Mouse (Mus musculus) liver, embryonic 14.5 days (tissue): ENCODE results near the gene Ntrk1. TPM values are rescaled to one million over a fixed set of nuclear protein-coding genes. Genes with fewer than 3 reads are reported as not detected.

ENCODE experiments used
- ATAC-seq: fragments of 200-750 bp; cut with Nextera tagmentation; 2 replicates; pipeline ENCODE4 v1.8.0; 2017; ENCODE audit warnings: moderate number of reproducible peaks, mild to moderate bottlenecking, moderate library complexity; ENCODE audit not compliant: insufficient read depth
- DNase-seq, 3 experiments: peaks; one replicate each; pipeline ENCODE4 v3.0.0-alpha.2; 2012 to 2013; ENCODE audit warnings: low read depth in 3 of 3, low spot score in 3 of 3
- H3K27ac ChIP-seq: fragments of 300-500 bp; sonication (generic); 2 replicates; pipeline ENCODE4 v1.5.1; 2014; ENCODE audit warnings: moderate library complexity, mild to moderate bottlenecking, control low read depth, inconsistent platforms
- H3K27me3 ChIP-seq: fragments of 300-500 bp; sonication (generic); 2 replicates; pipeline ENCODE4 v1.6.1; 2014; ENCODE audit warnings: mild to moderate bottlenecking, low read length, moderate library complexity; ENCODE audit not compliant: control insufficient read depth, insufficient read depth
- H3K36me3 ChIP-seq: fragments of 300-500 bp; sonication (generic); replicated peaks from 2 replicates; pipeline ENCODE4 v1.6.1; 2014; ENCODE audit warnings: low read depth; ENCODE audit not compliant: control insufficient read depth, insufficient read depth
- H3K4me1 ChIP-seq, 2 experiments: fragments of 200-500 bp in 1 of 2; fragments of 300-500 bp in 1 of 2; sonication (generic) in 1 of 2; replicated peaks; 2 replicates each; pipeline ENCODE4 v1.6.1; 2012 to 2014; ENCODE audit warnings: antibody characterized with exemption in 1 of 2, inconsistent platforms in 1 of 2, low read length in 1 of 2; ENCODE audit not compliant: control insufficient read depth in 2 of 2, insufficient read depth in 2 of 2
- H3K4me2 ChIP-seq: fragments of 300-500 bp; sonication (generic); 2 replicates; pipeline ENCODE4 v1.6.1; 2014; ENCODE audit warnings: low read depth, mild to moderate bottlenecking, control low read depth, moderate library complexity
- H3K4me3 ChIP-seq, 2 experiments: fragments of 200-500 bp in 1 of 2; fragments of 300-500 bp in 1 of 2; sonication (generic) in 1 of 2; 2 replicates each; pipeline ENCODE4 v1.5.1; 2012 to 2014; ENCODE audit warnings: low read depth in 2 of 2, low read length in 2 of 2, mild to moderate bottlenecking in 2 of 2, control low read depth in 1 of 2, inconsistent platforms in 1 of 2, moderate library complexity in 1 of 2; ENCODE audit not compliant: insufficient read depth in 1 of 2
- H3K9ac ChIP-seq: fragments of 300-500 bp; sonication (generic); replicated peaks from 2 replicates; pipeline ENCODE4 v1.6.1; 2014; ENCODE audit warnings: mild to moderate bottlenecking, control low read depth, moderate library complexity
- H3K9me3 ChIP-seq: fragments of 300-500 bp; sonication (generic); 2 replicates; pipeline ENCODE4 v1.6.1; 2016; ENCODE audit warnings: low read length, mixed read lengths; ENCODE audit not compliant: control insufficient read depth
- CTCF ChIP-seq: IDR thresholded peaks from 2 replicates; pipeline ENCODE4 v1.5.1; 2016; ENCODE audit warnings: antibody characterized with exemption, low read depth, control low read depth
- EP300 ChIP-seq: IDR thresholded peaks from 2 replicates; pipeline ENCODE4 v1.6.1; 2016; ENCODE audit warnings: antibody characterized with exemption, low read depth
- WGBS: fragments of 180-500 bp; shearing (Covaris S2); extraction: QIAGEN DNeasy Blood & Tissue Kit; methylation state at CpG from one replicate; pipeline ENCODE4 v1.1.7; 2014; ENCODE audit not compliant: insufficient replicate concordance; 5-methylcytosine and 5-hydroxymethylcytosine counted together
- polyA plus RNA-seq, 2 experiments: library from polyadenylated mRNA; depleted of rRNA in 1 of 2; stranded (reverse) in 1 of 2; unstranded in 1 of 2; fragments of >200 nt; fragmentation: Nextera tagmentation in 1 of 2; extraction: Ambion mirVana in 1 of 2; gene quantifications; 2 replicates each; pipeline versions ENCODE4 v1.2.1 to v1.2.3; 2012 to 2014

Ntrk1 gene
- polyA plus RNA-seq, 2 experiments: 0.04 to 0.08 TPM

DNA sequence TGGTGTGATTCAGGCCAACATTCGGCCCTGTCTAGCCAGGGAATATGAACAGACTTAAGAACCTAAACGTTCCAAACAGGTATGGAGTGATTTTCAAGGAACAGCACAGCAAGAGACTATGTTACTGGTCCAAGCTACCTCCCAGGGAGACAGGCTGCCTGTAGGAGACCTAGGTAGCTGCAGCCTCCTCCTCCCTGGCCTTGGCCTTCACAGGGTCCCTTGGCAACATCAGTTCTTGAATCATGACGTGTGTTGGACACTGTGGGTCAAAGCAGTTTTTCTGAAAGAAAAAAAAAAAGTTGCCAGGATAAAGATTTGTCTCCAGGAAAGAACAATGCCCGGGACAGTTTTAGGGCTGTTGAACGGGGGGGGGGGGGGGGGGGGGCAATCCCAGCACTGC is 56.1 kb downstream of the Ntrk1 start:
- Histone ChIP-seq H3K36me3 (no peaks in the 10 kb centered on the region), H3K9ac (no peak overlapping the region), H3K27ac (no peak overlapping the region), H3K9me3 (no peaks in the 10 kb centered on the region), H3K4me3 (no peak overlapping the region), H3K27me3 (no peaks in the 10 kb centered on the region), H3K4me1 (no peaks in the 10 kb centered on the region), H3K4me2 (no peak overlapping the region)
- DNase-seq (no peak), ATAC-seq (no peak)
- TF ChIP-seq EP300 (no peak), CTCF (no peak)
- 37% methylated on average over 5 of the region's 5 CpGs for WGBS

DNA sequence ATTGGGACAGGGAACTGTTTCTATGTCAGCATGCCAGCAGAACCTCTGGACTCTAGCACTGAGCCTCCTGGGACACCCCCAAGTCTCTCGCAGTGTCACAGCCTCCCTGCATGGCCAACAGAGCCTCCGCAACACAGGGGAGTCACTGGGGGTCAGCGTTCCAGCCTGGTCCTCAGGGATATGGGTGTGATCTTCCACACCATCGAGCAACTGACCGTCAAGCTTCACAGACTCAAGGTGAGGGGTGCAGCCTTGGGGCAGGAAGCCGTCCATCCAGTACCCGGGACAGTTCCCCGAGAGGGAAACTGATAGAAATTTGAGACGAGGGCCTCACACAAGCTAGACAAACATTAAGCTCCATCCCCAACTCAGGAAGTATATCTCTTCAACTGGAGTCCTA is 59.6 kb downstream of the Ntrk1 start:
- WGBS: 68% methylated on average over 9 of the region's 9 CpGs
- Histone ChIP-seq H3K36me3 (no peaks in the 10 kb centered on the region), H3K9me3 (no peaks in the 10 kb centered on the region), H3K4me1 (no peaks in the 10 kb centered on the region), H3K27ac (no peak overlapping the region), H3K4me3 (no peak overlapping the region), H3K9ac (no peak overlapping the region), H3K4me2 (no peak overlapping the region), H3K27me3 (no peaks in the 10 kb centered on the region)
- DNase-seq: no peak
- TF ChIP-seq EP300: no peak
- no peak for ATAC-seq

- Histone ChIP-seq H3K27ac (no peak overlapping the region), H3K27me3 (no peaks in the 10 kb centered on the region), H3K4me2 (no peak overlapping the region), H3K9ac (no peak overlapping the region), H3K4me3 (no peak overlapping the region), H3K4me1 (no peaks in the 10 kb centered on the region), H3K9me3 (no peaks in the 10 kb centered on the region), H3K36me3 (no peaks in the 10 kb centered on the region)
- no peak for DNase-seq
- ATAC-seq: no peak
- TF ChIP-seq CTCF: no peak
- TF ChIP-seq EP300: no peak
- 65% methylated on average over 11 of the region's 11 CpGs for WGBS
These were observed 60.8 kb downstream of the Ntrk1 start for GRCm38 (mm10) chr3:87733984-87734761.

- TF ChIP-seq EP300 (no peak), CTCF (no peak)
- ATAC-seq (no peak), DNase-seq (no peak)
- Histone ChIP-seq H3K9ac (no peak overlapping the region), H3K27me3 (no peaks in the 10 kb centered on the region), H3K36me3 (no peaks in the 10 kb centered on the region), H3K4me3 (no peak overlapping the region), H3K9me3 (no peaks in the 10 kb centered on the region), H3K4me2 (no peak overlapping the region), H3K27ac (no peak overlapping the region), H3K4me1 (no peaks in the 10 kb centered on the region)
- 48% methylated on average over 4 of the region's 4 CpGs for WGBS
These were observed 61.9 kb downstream of the Ntrk1 start for GRCm38 (mm10) chr3:87733098-87733497.

DNA sequence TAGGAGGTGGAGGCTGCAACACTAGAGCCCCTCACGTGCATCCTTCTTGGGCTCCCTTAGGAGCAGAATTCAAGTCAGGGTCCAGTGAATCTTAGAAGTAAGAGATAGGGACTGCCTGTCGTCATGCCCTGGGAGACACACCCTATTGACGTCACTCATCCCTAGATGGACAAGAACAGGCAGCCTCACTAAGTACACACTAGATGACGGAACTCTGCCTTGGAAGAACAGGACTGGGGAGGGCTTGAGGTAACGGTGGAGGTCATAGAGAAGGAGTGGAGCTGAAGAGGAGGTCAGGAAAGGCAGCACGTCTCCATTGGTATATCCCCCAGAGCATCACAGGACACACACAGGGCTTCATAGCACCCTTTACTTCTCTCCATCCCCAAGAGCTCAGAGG is 66.3 kb downstream of the Ntrk1 start:
- no peak overlapping the region for H3K4me3 ChIP-seq
- no peak overlapping the region for H3K27ac ChIP-seq
- H3K9me3 ChIP-seq: no peaks in the 10 kb centered on the region
- no peaks in the 10 kb centered on the region for H3K27me3 ChIP-seq
- H3K4me2 ChIP-seq: no peak overlapping the region
- no peaks in the 10 kb centered on the region for H3K36me3 ChIP-seq
- DNase-seq (no peak), ATAC-seq (no peak)
- no peaks in the 10 kb centered on the region for H3K4me1 ChIP-seq
- TF ChIP-seq CTCF: no peak
- no peak for TF ChIP-seq EP300
- H3K9ac ChIP-seq: no peak overlapping the region
- WGBS: 62% methylated on average over 6 of the region's 6 CpGs

Other genes starting within 250 kb of the Ntrk1 start
- 2.7 and 3.0 TPM in 2 replicates for gene Arhgef11, start 177.6 kb downstream of the Ntrk1 start, polyA plus RNA-seq (2012; rRNA removed)
- 2.2 TPM in 2 replicates for gene Arhgef11, start 177.6 kb downstream of the Ntrk1 start, polyA plus RNA-seq (2014; fragmentation: Nextera tagmentation; extraction: Ambion mirVana)
- 0.08 and 0.09 TPM in 2 replicates for gene Lrrc71, start 46.5 kb downstream of the Ntrk1 start, polyA plus RNA-seq (2012; rRNA removed)
- gene Lrrc71, start 46.5 kb downstream of the Ntrk1 start, polyA plus RNA-seq (2014; fragmentation: Nextera tagmentation; extraction: Ambion mirVana): 0.24 and 0.29 TPM in 2 replicates
- 0.02 TPM in 2 replicates for gene Insrr, start 1.8 kb upstream of the Ntrk1 start, polyA plus RNA-seq (2012; rRNA removed)
- gene Insrr, start 1.8 kb upstream of the Ntrk1 start, polyA plus RNA-seq (2014; fragmentation: Nextera tagmentation; extraction: Ambion mirVana): not detected in 2 replicates
- 5.4 and 6.9 TPM in 2 replicates for gene Pear1, start 29.1 kb upstream of the Ntrk1 start, polyA plus RNA-seq (2012; rRNA removed)
- gene Pear1, start 29.1 kb upstream of the Ntrk1 start, polyA plus RNA-seq (2014; fragmentation: Nextera tagmentation; extraction: Ambion mirVana): 3.8 and 4.5 TPM in 2 replicates
- 0.04 and 0.09 TPM in 2 replicates for gene Sh2d2a, start 51.6 kb upstream of the Ntrk1 start, polyA plus RNA-seq (2012; rRNA removed)
- 0.10 and 0.13 TPM in 2 replicates for gene Sh2d2a, start 51.6 kb upstream of the Ntrk1 start, polyA plus RNA-seq (2014; fragmentation: Nextera tagmentation; extraction: Ambion mirVana)
- gene Prcc, start 90.4 kb upstream of the Ntrk1 start, polyA plus RNA-seq (2012; rRNA removed): 14.8 and 15.4 TPM in 2 replicates
- 5.0 and 6.7 TPM in 2 replicates for gene Prcc, start 90.4 kb upstream of the Ntrk1 start, polyA plus RNA-seq (2014; fragmentation: Nextera tagmentation; extraction: Ambion mirVana)
- gene Hdgf, start 111.2 kb upstream of the Ntrk1 start, polyA plus RNA-seq (2012; rRNA removed): 108 and 167 TPM in 2 replicates
- gene Hdgf, start 111.2 kb upstream of the Ntrk1 start, polyA plus RNA-seq (2014; fragmentation: Nextera tagmentation; extraction: Ambion mirVana): 204 and 256 TPM in 2 replicates
- 43.9 and 50.1 TPM in 2 replicates for gene Mrpl24, start 124.3 kb upstream of the Ntrk1 start, polyA plus RNA-seq (2012; rRNA removed)
- 37.9 and 43.4 TPM in 2 replicates for gene Mrpl24, start 124.3 kb upstream of the Ntrk1 start, polyA plus RNA-seq (2014; fragmentation: Nextera tagmentation; extraction: Ambion mirVana)
- 9.3 and 14.8 TPM in 2 replicates for gene Isg20l2, start 135.2 kb upstream of the Ntrk1 start, polyA plus RNA-seq (2012; rRNA removed)
- gene Isg20l2, start 135.2 kb upstream of the Ntrk1 start, polyA plus RNA-seq (2014; fragmentation: Nextera tagmentation; extraction: Ambion mirVana): 9.7 and 11.0 TPM in 2 replicates
- 8.9 and 9.2 TPM in 2 replicates for gene Rrnad1, start 135.6 kb upstream of the Ntrk1 start, polyA plus RNA-seq (2012; rRNA removed)
- 3.5 and 3.6 TPM in 2 replicates for gene Rrnad1, start 135.6 kb upstream of the Ntrk1 start, polyA plus RNA-seq (2014; fragmentation: Nextera tagmentation; extraction: Ambion mirVana)
- gene Crabp2, start 153.5 kb upstream of the Ntrk1 start, polyA plus RNA-seq (2012; rRNA removed): 0.17 and 0.23 TPM in 2 replicates
- gene Crabp2, start 153.5 kb upstream of the Ntrk1 start, polyA plus RNA-seq (2014; fragmentation: Nextera tagmentation; extraction: Ambion mirVana): 0.10 and 0.15 TPM in 2 replicates
- gene Nes, start 175.9 kb upstream of the Ntrk1 start, polyA plus RNA-seq (2012; rRNA removed): 0.78 and 1.1 TPM in 2 replicates
- gene Nes, start 175.9 kb upstream of the Ntrk1 start, polyA plus RNA-seq (2014; fragmentation: Nextera tagmentation; extraction: Ambion mirVana): 0.80 and 0.83 TPM in 2 replicates
- gene Bcan, start 205.1 kb upstream of the Ntrk1 start, polyA plus RNA-seq (2012; rRNA removed): 0.08 TPM in 1 of 2 replicates, not detected in the other
- not detected in 2 replicates for gene Bcan, start 205.1 kb upstream of the Ntrk1 start, polyA plus RNA-seq (2014; fragmentation: Nextera tagmentation; extraction: Ambion mirVana)
- gene Hapln2, start 232.4 kb upstream of the Ntrk1 start, polyA plus RNA-seq (2012; rRNA removed): not detected in 2 replicates
- gene Hapln2, start 232.4 kb upstream of the Ntrk1 start, polyA plus RNA-seq (2014; fragmentation: Nextera tagmentation; extraction: Ambion mirVana): not detected in 2 replicates
- 5.4 and 11.5 TPM in 2 replicates for gene Gpatch4, start 247.9 kb upstream of the Ntrk1 start, polyA plus RNA-seq (2012; rRNA removed)
- gene Gpatch4, start 247.9 kb upstream of the Ntrk1 start, polyA plus RNA-seq (2014; fragmentation: Nextera tagmentation; extraction: Ambion mirVana): 19.0 and 22.2 TPM in 2 replicates